Mouse (Mus musculus) ES-E14 (cell line): Measurements from ENCODE around the gene Osgepl1. TPM values are rescaled to one million over a fixed set of nuclear protein-coding genes. Genes with fewer than 3 reads are reported as not detected.
A peak's percentile ranks its signal among the peaks of the same experiment; 100 is the strongest.

Source experiments
- DNase-seq: peaks from one replicate; pipeline ENCODE4 v3.0.0-alpha.2; 2013; ENCODE audit warnings: low read depth, low spot score
- H3K27ac ChIP-seq: 2 replicates; pipeline ENCODE4 v1.5.1; 2012; ENCODE audit warnings: low read depth, mild to moderate bottlenecking, low read length, moderate library complexity, mixed read lengths; ENCODE audit not compliant: poor library complexity, insufficient read depth, severe bottlenecking
- H3K36me3 ChIP-seq: 2 replicates; pipeline ENCODE4 v1.6.1; 2012; ENCODE audit warnings: mild to moderate bottlenecking, low read length, moderate library complexity, mixed read lengths; ENCODE audit not compliant: control insufficient read depth, poor library complexity, insufficient read depth, severe bottlenecking
- H3K4me1 ChIP-seq, 2 experiments: fragments of 150-350 bp in 1 of 2; sonication (generic) in 1 of 2; 2 replicates each; pipeline ENCODE4 v1.6.1; 2012; ENCODE audit warnings: low read length in 2 of 2, mild to moderate bottlenecking in 1 of 2, mixed read lengths in 1 of 2; ENCODE audit not compliant: control insufficient read depth in 2 of 2, insufficient read depth in 2 of 2, poor library complexity in 1 of 2
- H3K4me3 ChIP-seq, 2 experiments: fragments of 150-350 bp in 1 of 2; sonication (generic) in 1 of 2; 2 replicates each; pipeline ENCODE4 v1.5.1; 2012; ENCODE audit warnings: low read length in 2 of 2, low read depth in 1 of 2, mild to moderate bottlenecking in 1 of 2, mixed read lengths in 1 of 2; ENCODE audit not compliant: insufficient read depth in 1 of 2, poor library complexity in 1 of 2, severe bottlenecking in 1 of 2
- H3K9ac ChIP-seq: 2 replicates; pipeline ENCODE4 v1.6.1; 2012; ENCODE audit warnings: low read depth, mild to moderate bottlenecking, low read length, mixed read lengths; ENCODE audit not compliant: poor library complexity, insufficient read depth, severe bottlenecking
- H3K9me3 ChIP-seq: fragments of 150-350 bp; sonication (generic); 2 replicates; pipeline ENCODE4 v1.6.1; 2012; ENCODE audit warnings: low read depth, mild to moderate bottlenecking, low read length; ENCODE audit not compliant: control insufficient read depth, insufficient read depth
- CHD2 ChIP-seq: IDR thresholded peaks from 2 replicates; pipeline ENCODE4 v1.6.1; 2014; ENCODE audit warnings: mild to moderate bottlenecking, low read depth, low read length, inconsistent platforms
- HCFC1 ChIP-seq: IDR thresholded peaks from 2 replicates; pipeline ENCODE4 v1.6.1; 2012; ENCODE audit warnings: low read length, inconsistent platforms, borderline replicate concordance; ENCODE audit not compliant: insufficient read depth
- MAFK ChIP-seq: IDR thresholded peaks from 2 replicates; pipeline ENCODE4 v1.6.1; 2014; ENCODE audit warnings: mild to moderate bottlenecking, low read depth, low read length, inconsistent platforms; ENCODE audit not compliant: insufficient read depth
- ZC3H11A ChIP-seq: IDR thresholded peaks from 2 replicates; pipeline ENCODE4 v1.6.1; 2012; ENCODE audit warnings: low read depth, mild to moderate bottlenecking, inconsistent platforms, low read length, borderline replicate concordance
- ZNF384 ChIP-seq: IDR thresholded peaks from 2 replicates; pipeline ENCODE4 v1.6.1; 2012; ENCODE audit warnings: low read depth, low read length, inconsistent platforms
- in situ Hi-C, 2 experiments: fragments of 600-800 bp; cut with MboI; formaldehyde crosslinking; loops; one replicate each; pipeline ENCODE4 v1.15.1; 2025; ENCODE audit warnings: low sequenced_read_pairs in 2 of 2, inconsistent platforms in 1 of 2; ENCODE audit not compliant: unreplicated experiment in 2 of 2
- total RNA-seq: library from RNA; depleted of rRNA; stranded (reverse); fragments of 300-350 nt; gene quantifications from 2 replicates; pipeline ENCODE4 v1.2.3, GENCODE M21; 2012

Osgepl1 gene
- total RNA-seq, 1 experiment, result 10.0 TPM

GRCm38 (mm10) chr1:53291197-53291596 is 22.2 kb upstream of the Osgepl1 start:
- DNase-seq, result no peak
- TF ChIP-seq MAFK, result no peak
- no peak for TF ChIP-seq HCFC1
- no peak for TF ChIP-seq ZNF384
- TF ChIP-seq ZC3H11A, result no peak
- TF ChIP-seq CHD2, result no peak
- H3K9ac ChIP-seq, result no peak overlapping the region

DNA sequence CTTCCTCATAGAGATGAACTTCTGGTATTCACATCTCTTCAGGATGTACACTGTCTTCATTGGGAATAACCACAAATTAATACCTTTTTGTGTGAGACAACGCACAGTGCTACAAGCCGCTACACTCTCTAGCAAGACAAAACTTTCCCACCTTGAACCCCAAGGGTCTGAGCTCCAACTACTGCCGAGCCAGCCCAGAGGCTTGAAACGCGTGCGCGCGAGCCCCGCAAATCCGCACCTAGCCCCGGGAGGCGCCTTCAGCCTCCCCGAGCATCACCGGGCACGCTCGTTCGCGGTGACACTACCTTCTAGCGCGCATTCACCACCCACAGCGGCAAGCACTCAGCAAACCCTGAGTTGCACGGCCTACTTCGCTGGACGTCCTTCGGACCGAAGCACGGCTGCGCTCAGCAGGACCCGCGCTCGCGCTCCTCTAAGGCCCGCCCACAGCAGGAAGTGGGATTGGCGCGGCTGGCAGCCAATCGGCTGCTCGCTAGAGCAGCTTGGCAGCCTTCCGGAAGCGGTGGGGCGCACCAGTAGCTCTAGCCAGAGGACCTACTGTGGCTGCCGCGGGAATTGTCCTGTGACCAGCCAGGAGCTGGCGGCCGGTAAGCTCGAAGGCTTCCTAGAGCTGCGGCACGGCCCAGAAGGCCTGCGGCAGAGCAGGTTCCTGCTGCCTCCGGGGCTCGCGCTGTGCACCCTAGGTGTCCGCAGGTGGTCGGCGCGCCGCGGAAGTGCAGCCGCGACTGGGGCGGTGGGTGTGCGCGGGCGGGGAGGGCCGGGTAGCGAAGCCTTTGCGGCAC is 16.6 kb upstream of the Osgepl1 start, which contains the start of the genes Pms1, Ormdl1 and Gm28778:
Gene Pms1, minus strand, starts transcription at position 438 of the 803 bp plus-strand sequence.
Gene Ormdl1, plus strand, starts transcription at position 515 of the 803 bp plus-strand sequence.
Gene Gm28778, plus strand, starts transcription at position 531 of the 803 bp plus-strand sequence.
- 0 out of 2 replicates have a peak, but pooled peaks have one; percentile 37 for TF ChIP-seq CHD2
- TF ChIP-seq HCFC1, result peak; percentile 78
- TF ChIP-seq ZC3H11A, result no peak
- peak within 1 kb of the TSS; percentile 61; the same call in 1 of the 2 replicates for H3K27ac ChIP-seq
- peak within 1 kb of the TSS; percentile 96 for H3K9ac ChIP-seq
- in situ Hi-C loops, result no loop called here
- H3K36me3 ChIP-seq, result peaks cover 2% of the 10 kb centered on the region
- peak within 1 kb of the TSS; percentile 85 to 95 for H3K4me3 ChIP-seq
- peak; percentile 79 for DNase-seq
- H3K9me3 ChIP-seq, result no peaks in the 10 kb centered on the region
- H3K4me1 ChIP-seq, result no peaks in the 10 kb centered on the region

More at GRCm38 (mm10) chr1:53291197-53291596, 22.2 kb upstream of the Osgepl1 start:
- Histone ChIP-seq H3K9me3 (no peaks in the 10 kb centered on the region), H3K36me3 (no peaks in the 10 kb centered on the region), H3K4me1 (peaks cover 0 to 3% of the 10 kb centered on the region in 2 experiments; a peak in 1 of 4 replicates), H3K4me3 (no peak overlapping the region), H3K27ac (no peak overlapping the region)
- in situ Hi-C loops, result no loop called here

GRCm38 (mm10) chr1:53300506-53300905 is 12.9 kb upstream of the Osgepl1 start:
- in situ Hi-C loops, result no loop called here
- no peak overlapping the region for H3K27ac ChIP-seq
- no peaks in the 10 kb centered on the region for H3K9me3 ChIP-seq
- H3K9ac ChIP-seq, result no peak overlapping the region
- peaks cover 2% of the 10 kb centered on the region for H3K36me3 ChIP-seq
- TF ChIP-seq CHD2 (no peak), ZC3H11A (no peak)
- no peak for DNase-seq
- no peaks in the 10 kb centered on the region for H3K4me1 ChIP-seq
- H3K4me3 ChIP-seq, result no peak overlapping the region

GRCm38 (mm10) chr1:53321662-53322344 is 8.4 kb downstream of the Osgepl1 start:
- in situ Hi-C loops, result no loop called here
- no peak for TF ChIP-seq ZC3H11A
- TF ChIP-seq ZNF384, result no peak
- TF ChIP-seq HCFC1, result no peak
- TF ChIP-seq MAFK, result no peak
- no peak for TF ChIP-seq CHD2
- Histone ChIP-seq H3K36me3 (no peaks in the 10 kb centered on the region; the same call in 1 of the 2 replicates), H3K27ac (no peak overlapping the region), H3K4me3 (no peak overlapping the region), H3K9me3 (no peaks in the 10 kb centered on the region), H3K4me1 (no peaks in the 10 kb centered on the region), H3K9ac (no peak overlapping the region)
- DNase-seq, result no peak
